Mouse (Mus musculus) forebrain, embryonic 13.5 days (tissue): ENCODE results near the gene Kcnj9. TPM values are rescaled to one million over a fixed set of nuclear protein-coding genes. Genes with fewer than 3 reads are reported as not detected.
A peak's percentile ranks its signal among the peaks of the same experiment; 100 is the strongest.

Experiments
- ATAC-seq: fragments of 200-750 bp; cut with Nextera tagmentation; 2 replicates; pipeline ENCODE4 v1.8.0; 2017
- H3K27ac ChIP-seq: fragments of 300-500 bp; sonication (generic); 2 replicates; pipeline ENCODE4 v1.5.1; 2015; ENCODE audit warnings: inconsistent platforms, mild to moderate bottlenecking, moderate library complexity
- H3K27me3 ChIP-seq: fragments of 300-500 bp; sonication (generic); 2 replicates; pipeline ENCODE4 v1.6.1; 2015; ENCODE audit warnings: mild to moderate bottlenecking, inconsistent platforms
- H3K36me3 ChIP-seq: fragments of 300-500 bp; sonication (generic); 2 replicates; pipeline ENCODE4 v1.6.1; 2015; ENCODE audit warnings: mild to moderate bottlenecking, inconsistent platforms; ENCODE audit not compliant: poor library complexity, severe bottlenecking
- H3K4me1 ChIP-seq: fragments of 300-500 bp; sonication (generic); 2 replicates; pipeline ENCODE4 v1.6.1; 2015; ENCODE audit warnings: inconsistent platforms
- H3K4me2 ChIP-seq: fragments of 300-500 bp; sonication (generic); 2 replicates; pipeline ENCODE4 v1.6.1; 2015; ENCODE audit warnings: inconsistent platforms, mild to moderate bottlenecking, moderate library complexity
- H3K4me3 ChIP-seq: fragments of 300-500 bp; sonication (generic); 2 replicates; pipeline ENCODE4 v1.5.1; 2015; ENCODE audit warnings: mild to moderate bottlenecking, inconsistent platforms
- H3K9ac ChIP-seq: fragments of 300-500 bp; sonication (generic); 2 replicates; pipeline ENCODE4 v1.6.1; 2015; ENCODE audit warnings: mild to moderate bottlenecking, inconsistent platforms
- H3K9me3 ChIP-seq: fragments of 300-500 bp; sonication (generic); replicated peaks from 2 replicates; pipeline ENCODE4 v1.6.1; 2016; ENCODE audit warnings: inconsistent platforms
- WGBS: fragments of 180-500 bp; shearing (Covaris S2); methylation state at CpG from one replicate; pipeline ENCODE4 v1.1.7; 2015; 5-methylcytosine and 5-hydroxymethylcytosine counted together
- polyA plus RNA-seq: library from polyadenylated mRNA; unstranded; fragments of >200 nt; fragmentation: Nextera tagmentation; extraction: Ambion mirVana; gene quantifications from 2 replicates; pipeline ENCODE4 v1.2.1, GENCODE M21; 2015

The Kcnj9 gene
- polyA plus RNA-seq, 1 experiment from 2014 or later: 1.8 TPM

DNA sequence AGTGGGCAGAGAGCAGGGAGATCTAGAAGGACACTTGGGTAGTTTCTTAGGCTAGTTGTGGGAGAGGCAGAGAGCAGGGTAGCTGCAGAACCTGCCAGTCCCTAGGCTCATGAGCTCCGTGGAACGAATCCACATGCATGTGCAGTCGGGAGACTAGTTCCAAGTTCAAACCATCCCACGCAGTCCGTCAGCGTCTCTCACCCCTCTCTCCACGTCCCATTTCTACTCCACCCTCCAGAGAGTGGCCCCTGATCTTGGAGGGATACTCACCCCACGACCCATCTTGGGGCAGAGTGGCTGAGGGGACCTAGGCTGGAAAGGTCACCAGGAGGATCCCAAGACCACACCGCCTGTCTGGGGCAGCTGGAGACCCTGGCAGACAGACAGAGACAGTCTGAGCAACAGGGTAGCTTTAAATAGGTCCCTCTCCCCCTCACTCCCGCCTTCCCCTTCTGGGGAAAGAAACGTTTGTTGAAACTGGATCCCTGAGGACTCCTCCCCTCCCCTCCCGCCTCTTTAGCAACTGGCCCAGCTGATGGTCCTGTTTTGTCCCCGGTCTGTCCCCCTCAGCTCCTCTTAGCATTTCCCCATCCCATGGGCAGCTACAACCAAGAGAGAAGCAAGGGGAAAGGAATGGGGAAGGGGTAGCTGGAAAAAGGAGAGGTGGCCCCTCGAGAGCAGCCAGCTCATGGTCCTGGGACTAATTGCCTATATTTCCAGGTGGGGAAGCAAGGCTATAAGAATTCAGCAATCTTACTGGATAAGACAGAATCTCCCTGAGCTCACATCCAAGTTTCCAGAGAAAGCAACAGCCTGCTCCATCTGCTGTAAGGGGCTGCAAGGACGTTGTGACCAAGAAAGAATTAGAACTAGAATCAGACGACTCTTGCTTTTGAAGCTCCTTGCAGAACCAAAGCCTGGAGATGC is 31.2 kb downstream of the Kcnj9 start, which contains the start of gene Atp1a2:
Gene Atp1a2 (minus strand): TSS at position 454 of the 927 bp plus-strand sequence.
- peak within 1 kb of the TSS; percentile 73 for H3K27ac ChIP-seq
- H3K4me3 ChIP-seq: peak within 1 kb of the TSS; percentile 27
- peaks cover 64% of the 10 kb centered on the region for H3K4me1 ChIP-seq
- peak within 1 kb of the TSS; percentile 45 for H3K9ac ChIP-seq
- no peaks in the 10 kb centered on the region for H3K36me3 ChIP-seq
- peak; percentile 33; the same call in 1 of the 2 replicates for ATAC-seq
- 12% methylated on average over 16 of the region's 16 CpGs for WGBS
- H3K9me3 ChIP-seq: no peaks in the 10 kb centered on the region
- H3K4me2 ChIP-seq: peak within 1 kb of the TSS; percentile 46
- H3K27me3 ChIP-seq: no peaks in the 10 kb centered on the region

DNA sequence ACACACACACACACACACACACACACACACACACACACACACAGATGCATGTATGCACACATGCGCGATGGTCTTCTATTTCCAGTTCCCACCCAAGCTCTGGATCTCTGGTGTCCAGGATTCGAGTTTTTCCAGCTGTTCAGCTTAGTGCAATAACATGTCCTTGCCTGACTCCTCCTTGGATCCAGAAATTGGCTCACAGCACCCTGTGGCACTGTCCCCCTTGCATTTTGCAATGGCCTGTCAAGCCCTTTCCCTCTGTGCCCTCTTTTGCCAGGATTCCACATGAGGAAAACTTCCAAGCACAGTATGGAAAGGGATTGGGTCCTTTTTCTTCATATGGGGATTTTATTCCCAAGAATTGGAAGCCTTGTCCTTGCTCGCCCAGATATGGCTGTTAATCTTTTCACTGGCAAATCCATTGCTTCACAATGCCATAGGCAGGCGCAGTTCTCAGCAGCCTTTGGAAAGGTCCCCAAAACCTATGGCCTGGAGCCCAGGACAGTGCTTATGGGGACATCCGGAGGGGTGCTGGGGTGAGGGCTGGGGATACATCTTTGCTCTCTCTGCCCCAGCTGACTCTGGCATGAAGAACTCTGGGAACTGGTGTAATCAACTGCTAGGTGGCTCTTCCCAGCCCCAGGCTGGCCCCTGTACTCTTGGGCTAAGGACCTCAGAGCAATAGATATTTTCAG is 32.2 kb downstream of the Kcnj9 start:
- WGBS: 79% methylated on average over 6 of the region's 6 CpGs
- peak overlapping the region; percentile 73 for H3K27ac ChIP-seq
- H3K4me2 ChIP-seq: peak overlapping the region; percentile 46
- peaks cover 60% of the 10 kb centered on the region for H3K4me1 ChIP-seq
- no peaks in the 10 kb centered on the region for H3K9me3 ChIP-seq
- no peak for ATAC-seq
- H3K9ac ChIP-seq: peak overlapping the region; percentile 45
- no peaks in the 10 kb centered on the region for H3K27me3 ChIP-seq
- no peaks in the 10 kb centered on the region for H3K36me3 ChIP-seq
- H3K4me3 ChIP-seq: peak overlapping the region; percentile 27

DNA sequence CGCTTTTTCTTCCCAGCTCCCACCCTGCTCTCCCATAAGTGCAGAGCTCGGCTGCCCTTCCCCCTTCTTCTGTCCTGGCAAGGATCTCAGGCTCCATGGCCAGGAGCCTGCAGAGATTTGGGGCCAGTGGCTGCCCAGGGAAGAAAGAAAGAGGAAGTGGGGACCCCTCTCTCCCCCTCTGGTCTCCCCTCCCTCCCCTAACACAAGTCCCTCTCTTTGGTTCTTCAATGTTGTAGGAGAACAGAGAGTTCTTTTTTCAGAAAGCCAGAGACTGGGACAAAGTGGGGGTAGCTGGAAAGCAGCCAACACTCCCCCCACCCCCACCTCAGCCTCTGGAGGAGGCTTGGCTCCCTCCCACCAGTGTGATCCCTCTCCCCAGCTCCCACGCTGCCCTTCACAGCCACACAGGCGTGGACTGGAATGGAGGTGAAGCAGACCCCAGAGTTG is 33.3 kb downstream of the Kcnj9 start:
- Histone ChIP-seq H3K36me3 (peaks cover 3% of the 10 kb centered on the region; the same call in 1 of the 2 replicates), H3K27ac (peak overlapping the region; percentile 73), H3K4me3 (no peak overlapping the region), H3K4me2 (peak overlapping the region; percentile 46), H3K4me1 (peaks cover 49% of the 10 kb centered on the region), H3K9me3 (no peaks in the 10 kb centered on the region), H3K27me3 (no peaks in the 10 kb centered on the region), H3K9ac (no peak overlapping the region)
- peak; percentile 84 for ATAC-seq
- 29% methylated on average over 4 of the region's 4 CpGs for WGBS

DNA sequence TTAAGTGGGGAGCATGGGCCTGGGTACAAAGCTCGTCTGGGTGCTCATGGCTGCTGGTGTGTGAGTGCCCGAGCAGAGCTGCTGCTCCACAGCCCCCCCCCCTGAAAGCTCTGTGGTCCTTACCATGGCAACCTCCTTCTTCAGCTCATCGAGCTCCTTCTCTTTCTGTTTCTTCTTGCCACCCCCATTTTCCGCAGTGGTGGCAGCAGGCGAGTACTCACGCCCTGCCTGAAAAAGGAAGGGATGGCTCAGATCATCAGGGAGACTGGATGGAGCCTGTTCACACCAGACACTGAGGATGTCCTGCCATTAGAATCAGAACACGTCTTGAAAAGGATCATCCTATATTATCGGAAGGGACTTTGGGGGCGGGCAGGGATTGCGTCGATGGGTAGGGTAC is 35.7 kb downstream of the Kcnj9 start:
- no peak for ATAC-seq
- Histone ChIP-seq H3K27ac (no peak overlapping the region), H3K9ac (no peak overlapping the region), H3K4me2 (no peak overlapping the region), H3K4me3 (no peak overlapping the region), H3K27me3 (no peaks in the 10 kb centered on the region), H3K4me1 (peaks cover 43% of the 10 kb centered on the region), H3K36me3 (peaks cover 3% of the 10 kb centered on the region; the same call in 1 of the 2 replicates), H3K9me3 (no peaks in the 10 kb centered on the region)
- 92% methylated on average over 11 of the region's 11 CpGs for WGBS

DNA sequence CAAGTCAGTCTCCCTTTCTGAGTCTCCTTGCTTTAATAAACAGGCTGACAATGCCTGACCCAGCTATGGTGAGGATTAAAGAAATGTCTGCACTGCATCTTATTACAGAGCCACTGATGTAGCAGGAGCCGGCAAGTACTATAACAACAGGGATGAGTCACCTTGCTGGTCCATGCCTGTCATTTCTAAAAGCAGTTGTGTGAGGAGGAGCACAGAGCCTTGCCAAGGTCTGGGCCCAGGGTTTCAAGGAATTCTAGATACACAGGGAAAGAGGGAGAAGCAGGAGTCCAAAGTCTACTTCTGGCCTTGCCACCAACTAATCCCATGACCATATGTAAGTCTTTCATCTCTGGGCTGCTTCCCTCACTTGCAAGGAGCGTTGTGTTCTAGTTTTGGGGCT is 36.2 kb downstream of the Kcnj9 start:
- no peak overlapping the region for H3K4me3 ChIP-seq
- peaks cover 38% of the 10 kb centered on the region for H3K4me1 ChIP-seq
- no peaks in the 10 kb centered on the region for H3K9me3 ChIP-seq
- H3K27ac ChIP-seq: no peak overlapping the region
- 90% methylated on average over 2 of the region's 2 CpGs for WGBS
- H3K36me3 ChIP-seq: peaks cover 3% of the 10 kb centered on the region; the same call in 1 of the 2 replicates
- H3K27me3 ChIP-seq: no peaks in the 10 kb centered on the region
- no peak for ATAC-seq
- H3K9ac ChIP-seq: no peak overlapping the region
- no peak overlapping the region for H3K4me2 ChIP-seq

DNA sequence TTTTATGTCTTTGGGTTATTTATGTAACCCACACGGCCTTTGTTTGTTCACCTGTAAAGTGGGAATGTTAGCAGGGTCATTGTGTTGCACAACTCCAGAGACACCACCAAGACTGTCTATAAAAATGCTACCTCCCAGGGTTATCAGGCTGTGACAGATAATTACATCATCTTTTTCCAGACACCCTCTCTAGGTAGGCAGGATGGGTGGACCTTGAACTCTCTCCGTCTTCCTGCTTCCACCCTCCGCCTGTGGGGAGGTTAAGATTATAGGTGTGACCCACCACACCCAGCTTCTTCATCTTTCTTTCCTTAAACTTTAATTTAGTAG is 39.5 kb downstream of the Kcnj9 start:
- no peaks in the 10 kb centered on the region for H3K9me3 ChIP-seq
- no peak overlapping the region for H3K4me2 ChIP-seq
- no peaks in the 10 kb centered on the region for H3K27me3 ChIP-seq
- no peak overlapping the region for H3K27ac ChIP-seq
- no peak overlapping the region for H3K9ac ChIP-seq
- peaks cover 5% of the 10 kb centered on the region for H3K4me1 ChIP-seq
- ATAC-seq: no peak
- WGBS: 98% methylated on average over 3 of the region's 3 CpGs
- H3K36me3 ChIP-seq: peaks cover 7% of the 10 kb centered on the region
- H3K4me3 ChIP-seq: no peak overlapping the region

DNA sequence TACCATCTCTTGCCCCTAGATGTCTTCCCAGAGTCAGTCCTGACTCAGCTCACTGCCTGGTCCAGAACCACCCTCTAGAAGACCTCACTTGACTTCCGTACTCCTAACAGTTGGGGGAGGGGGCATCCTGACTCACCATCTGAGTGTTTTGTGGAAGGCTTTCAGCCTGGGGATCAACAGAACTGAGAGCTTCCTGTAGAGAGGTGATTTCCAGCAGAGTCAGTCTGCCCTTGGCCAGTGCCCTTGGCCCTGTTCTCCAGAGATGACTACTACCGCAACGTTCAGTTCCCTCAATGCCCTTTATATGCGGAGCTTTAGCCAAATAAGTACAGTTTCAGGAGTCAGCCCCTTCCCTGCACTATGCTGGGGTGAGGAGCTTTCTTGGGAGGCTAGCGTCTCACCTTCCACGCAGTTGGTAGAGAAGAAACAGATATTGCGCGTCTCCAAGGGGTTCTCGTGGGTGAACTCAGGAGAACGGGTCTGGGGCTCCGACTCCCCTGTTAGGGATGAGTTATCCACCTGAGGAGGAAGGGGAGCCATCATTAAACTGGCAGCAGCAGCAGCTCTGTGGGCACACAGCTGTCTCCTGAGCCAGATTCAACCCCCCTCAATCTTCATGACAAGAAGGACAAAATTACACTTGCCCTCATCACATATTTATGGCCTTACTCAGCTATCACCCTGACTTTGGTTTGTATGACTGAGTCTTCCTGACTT is 40.1 kb downstream of the Kcnj9 start:
- H3K4me2 ChIP-seq: no peak overlapping the region
- 0 out of 2 replicates have a peak, but pooled peaks cover under 1% of the 10 kb centered on the region for H3K4me1 ChIP-seq
- no peak overlapping the region for H3K9ac ChIP-seq
- H3K36me3 ChIP-seq: peaks cover 11% of the 10 kb centered on the region
- no peaks in the 10 kb centered on the region for H3K9me3 ChIP-seq
- H3K27me3 ChIP-seq: no peaks in the 10 kb centered on the region
- H3K27ac ChIP-seq: no peak overlapping the region
- no peak for ATAC-seq
- no peak overlapping the region for H3K4me3 ChIP-seq
- 93% methylated on average over 11 of the region's 11 CpGs for WGBS

DNA sequence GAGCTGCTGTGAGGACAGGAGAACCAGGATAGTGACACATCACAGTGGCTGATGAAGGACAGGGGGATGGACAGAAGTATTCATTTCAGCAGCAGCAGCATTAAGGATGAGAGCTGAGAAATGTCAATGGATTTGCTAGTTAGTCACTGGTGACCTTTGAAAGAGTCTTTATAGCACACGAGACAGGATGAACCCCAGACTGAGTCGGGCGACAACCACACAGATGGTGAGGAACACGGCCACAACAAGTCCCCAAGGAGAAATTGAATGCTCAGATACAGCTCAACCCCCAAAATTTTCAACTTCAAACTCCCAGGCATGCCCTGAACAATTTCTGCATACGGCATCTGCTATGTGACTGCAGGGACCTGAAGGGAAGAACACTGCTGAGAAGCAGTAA is 42.4 kb downstream of the Kcnj9 start:
- H3K4me3 ChIP-seq: no peak overlapping the region
- H3K9me3 ChIP-seq: no peaks in the 10 kb centered on the region
- peaks cover 13% of the 10 kb centered on the region for H3K36me3 ChIP-seq
- H3K4me2 ChIP-seq: no peak overlapping the region
- H3K9ac ChIP-seq: no peak overlapping the region
- no peaks in the 10 kb centered on the region for H3K4me1 ChIP-seq
- whole genome bisulfite sequencing: 94% methylated on average over 5 of the region's 5 CpGs
- ATAC-seq: no peak
- no peak overlapping the region for H3K27ac ChIP-seq
- no peaks in the 10 kb centered on the region for H3K27me3 ChIP-seq

DNA sequence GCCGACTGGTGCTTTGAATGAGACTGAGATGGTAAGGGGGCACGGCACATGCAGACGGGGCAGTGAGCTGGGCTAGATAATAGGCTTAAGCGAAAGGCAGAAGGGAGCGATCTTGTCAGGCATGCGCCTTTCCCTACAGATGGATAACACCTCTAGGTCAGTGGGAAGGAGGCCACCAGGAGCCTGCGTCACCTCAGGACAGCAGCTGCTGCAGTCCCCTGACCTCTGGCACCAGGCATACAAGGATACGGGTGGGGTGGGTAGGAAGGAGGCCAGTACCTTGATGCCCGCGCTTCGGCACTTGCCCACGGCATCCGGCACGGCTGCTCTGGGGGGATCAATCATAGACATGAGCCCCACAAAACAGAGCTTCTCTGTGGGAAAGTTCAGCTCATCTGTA is 44.9 kb downstream of the Kcnj9 start:
- no peak overlapping the region for H3K9ac ChIP-seq
- WGBS: 97% methylated on average over 14 of the region's 14 CpGs
- no peak overlapping the region for H3K4me3 ChIP-seq
- no peak for ATAC-seq
- no peaks in the 10 kb centered on the region for H3K9me3 ChIP-seq
- H3K27me3 ChIP-seq: no peaks in the 10 kb centered on the region
- H3K4me2 ChIP-seq: no peak overlapping the region
- no peak overlapping the region for H3K27ac ChIP-seq
- no peaks in the 10 kb centered on the region for H3K4me1 ChIP-seq
- peaks cover 9% of the 10 kb centered on the region for H3K36me3 ChIP-seq

DNA sequence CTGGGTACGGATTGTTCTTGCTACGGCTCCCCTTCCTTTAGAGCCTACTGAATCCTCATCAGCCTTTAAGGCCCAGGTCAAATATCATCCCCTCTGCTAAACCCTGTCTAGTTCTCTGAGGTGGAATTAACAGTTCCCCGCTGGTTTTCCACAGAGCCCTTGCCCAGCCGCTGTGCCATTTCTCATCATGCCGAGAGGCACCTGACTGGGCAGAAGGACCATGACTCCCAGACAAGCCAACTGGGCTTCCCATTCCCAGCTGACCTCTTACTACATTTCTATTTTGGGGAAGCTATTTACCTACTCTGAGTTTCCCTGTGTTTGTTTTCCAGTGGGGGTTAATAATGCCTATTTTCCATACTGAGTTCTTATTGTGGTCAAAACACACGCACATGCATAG is 46.0 kb downstream of the Kcnj9 start:
- Histone ChIP-seq H3K4me3 (no peak overlapping the region), H3K36me3 (peaks cover 9% of the 10 kb centered on the region), H3K9ac (no peak overlapping the region), H3K27ac (no peak overlapping the region), H3K9me3 (no peaks in the 10 kb centered on the region), H3K4me1 (no peaks in the 10 kb centered on the region), H3K27me3 (no peaks in the 10 kb centered on the region), H3K4me2 (no peak overlapping the region)
- no peak for ATAC-seq
- 87% methylated on average over 6 of the region's 6 CpGs for WGBS

DNA sequence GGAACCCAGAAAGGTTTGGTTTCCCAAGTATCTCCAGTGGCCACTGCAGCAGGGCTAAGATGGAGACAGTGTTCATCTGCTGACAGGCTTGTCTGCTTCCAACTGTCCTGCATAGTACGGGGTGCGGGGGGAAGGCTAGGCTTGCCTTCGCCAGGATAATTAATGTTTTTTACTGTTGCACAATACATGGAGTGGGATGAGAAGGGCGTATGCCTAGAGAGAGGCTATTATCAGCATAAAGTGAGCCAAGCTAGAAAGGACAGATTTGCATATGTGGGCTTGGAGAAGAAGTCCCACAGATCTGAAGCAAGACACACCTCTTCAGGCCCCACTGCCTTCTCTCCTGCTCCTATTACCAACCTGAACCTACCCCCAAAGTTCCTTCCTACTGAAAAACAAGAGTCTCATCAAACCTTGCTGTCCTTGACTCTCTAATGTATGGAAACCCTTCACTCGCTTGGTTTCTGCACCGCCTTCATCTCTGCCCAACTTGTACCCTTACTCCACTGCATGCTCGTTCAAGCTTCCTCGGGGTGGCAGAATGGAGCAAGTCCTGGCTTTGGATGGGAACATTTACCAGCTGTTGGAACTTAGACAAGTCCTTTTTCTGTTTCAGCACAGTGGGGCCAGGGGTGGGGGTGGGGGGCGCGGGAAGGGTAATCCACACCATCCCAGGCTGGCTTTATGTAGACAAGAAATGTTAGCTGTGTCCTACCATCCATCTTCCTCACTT is 47.4 kb downstream of the Kcnj9 start:
- Histone ChIP-seq H3K4me2 (no peak overlapping the region), H3K4me3 (no peak overlapping the region), H3K9me3 (no peaks in the 10 kb centered on the region), H3K36me3 (peaks cover 9% of the 10 kb centered on the region), H3K27me3 (no peaks in the 10 kb centered on the region), H3K4me1 (no peaks in the 10 kb centered on the region), H3K27ac (no peak overlapping the region), H3K9ac (no peak overlapping the region)
- 79% methylated on average over 10 of the region's 10 CpGs for WGBS
- ATAC-seq: no peak
